Mouse (Mus musculus) lung, postnatal 0 days (tissue): ENCODE data around the gene Pan2. TPM values are rescaled to one million over a fixed set of nuclear protein-coding genes. Genes with fewer than 3 reads are reported as not detected.
"Not testable (repeated sequence)": the region's sequence is repeated elsewhere in the genome, so short reads cannot be mapped to it uniquely, and the experiment has no call there.

ENCODE experiments used
- ATAC-seq: fragments of 200-750 bp; cut with Nextera tagmentation; 2 replicates; pipeline ENCODE4 v1.8.0; 2017; ENCODE audit warnings: moderate library complexity
- DNase-seq: peaks from one replicate; pipeline ENCODE4 v3.0.0-alpha.2; 2016; ENCODE audit warnings: low spot score
- H3K27ac ChIP-seq: fragments of 300-500 bp; sonication (generic); 2 replicates; pipeline ENCODE4 v1.5.1; 2014; ENCODE audit warnings: antibody characterized with exemption, mild to moderate bottlenecking, low read length, mixed read lengths
- H3K27me3 ChIP-seq: fragments of 300-500 bp; sonication (generic); replicated peaks from 2 replicates; pipeline ENCODE4 v1.6.1; 2014; ENCODE audit warnings: low read length, mixed read lengths; ENCODE audit not compliant: insufficient read depth
- H3K36me3 ChIP-seq: fragments of 300-500 bp; sonication (generic); 2 replicates; pipeline ENCODE4 v1.6.1; 2014; ENCODE audit warnings: low read length, mixed read lengths; ENCODE audit not compliant: insufficient read depth
- H3K4me1 ChIP-seq: fragments of 300-500 bp; sonication (generic); 2 replicates; pipeline ENCODE4 v1.6.1; 2014; ENCODE audit warnings: antibody characterized with exemption, low read depth, low read length, mixed read lengths; ENCODE audit not compliant: insufficient read depth
- H3K4me2 ChIP-seq: fragments of 300-500 bp; sonication (generic); replicated peaks from 2 replicates; pipeline ENCODE4 v1.6.1; 2014; ENCODE audit warnings: low read depth, mild to moderate bottlenecking, low read length, moderate library complexity, mixed read lengths
- H3K4me3 ChIP-seq: fragments of 300-500 bp; sonication (generic); 2 replicates; pipeline ENCODE4 v1.5.1; 2014; ENCODE audit warnings: low read depth, low read length
- H3K9ac ChIP-seq: fragments of 300-500 bp; sonication (generic); replicated peaks from 2 replicates; pipeline ENCODE4 v1.6.1; 2014; ENCODE audit warnings: low read depth, mild to moderate bottlenecking
- H3K9me3 ChIP-seq: fragments of 300-500 bp; sonication (generic); 2 replicates; pipeline ENCODE4 v1.6.1; 2016; ENCODE audit warnings: low read length, mixed read lengths
- CTCF ChIP-seq: IDR thresholded peaks from 2 replicates; pipeline ENCODE4 v1.5.1; 2016; ENCODE audit warnings: antibody characterized with exemption, mild to moderate bottlenecking
- EP300 ChIP-seq: IDR thresholded peaks from 2 replicates; pipeline ENCODE4 v1.6.1; 2016; ENCODE audit warnings: antibody characterized with exemption, mild to moderate bottlenecking, control low read depth
- WGBS: fragments of 180-500 bp; shearing (Covaris S2); extraction: QIAGEN DNeasy Blood & Tissue Kit; methylation state at CpG from one replicate; pipeline ENCODE4 v1.1.7; 2014; 5-methylcytosine and 5-hydroxymethylcytosine counted together
- polyA plus RNA-seq: library from polyadenylated mRNA; unstranded; fragments of >200 nt; fragmentation: Nextera tagmentation; extraction: Ambion mirVana; gene quantifications from 2 replicates; pipeline ENCODE4 v1.2.1, GENCODE M21; 2015

Pan2 gene
- 19.0 and 20.2 TPM in 2 replicates for polyA plus RNA-seq

GRCm38 (mm10) chr10:128303126-128304021, at the start of gene Pan2:
Gene Pan2, plus strand, starts transcription at chr10:128303335.
- peaks cover 14% of the 10 kb centered on the region for H3K4me1 ChIP-seq
- H3K4me2 ChIP-seq, result peak within 1 kb of the TSS; percentile 71
- TF ChIP-seq EP300, result peak; percentile 53
- TF ChIP-seq CTCF, result no peak
- H3K9ac ChIP-seq, result peak within 1 kb of the TSS; percentile 61
- H3K9me3 ChIP-seq, result no peaks in the 10 kb centered on the region
- H3K36me3 ChIP-seq, result peaks cover 7% of the 10 kb centered on the region; the same call in 1 of the 2 replicates
- ATAC-seq, result peak; percentile 99
- DNase-seq, result peak; percentile 99
- under 1% methylated on average over 37 of the region's 37 CpGs for WGBS
- H3K27ac ChIP-seq, result peak within 1 kb of the TSS; percentile 92
- no peaks in the 10 kb centered on the region for H3K27me3 ChIP-seq
- peak within 1 kb of the TSS; percentile 48 for H3K4me3 ChIP-seq

GRCm38 (mm10) chr10:128253677-128254255, 49.4 kb upstream of the Pan2 start, which contains the start of gene Apon:
Gene Apon, plus strand, starts transcription at chr10:128254096.
- no peaks in the 10 kb centered on the region for H3K9me3 ChIP-seq
- TF ChIP-seq EP300 (no peak), CTCF (no peak)
- no peaks in the 10 kb centered on the region for H3K4me1 ChIP-seq
- no peak within 1 kb of the TSS for H3K4me3 ChIP-seq
- peak within 1 kb of the TSS; percentile 26; the same call in 1 of the 2 replicates for H3K27ac ChIP-seq
- peaks cover 6% of the 10 kb centered on the region for H3K36me3 ChIP-seq
- DNase-seq (peak; percentile 54), ATAC-seq (0 out of 2 replicates have a peak, but pooled peaks have one; percentile 23)
- 68% methylated on average over 4 of the region's 4 CpGs for WGBS
- no peaks in the 10 kb centered on the region for H3K27me3 ChIP-seq
- H3K9ac ChIP-seq, result no peak within 1 kb of the TSS
- H3K4me2 ChIP-seq, result no peak within 1 kb of the TSS

GRCm38 (mm10) chr10:128255925-128256324, 47.2 kb upstream of the Pan2 start:
- Histone ChIP-seq H3K4me1 (no peaks in the 10 kb centered on the region), H3K9me3 (no peaks in the 10 kb centered on the region), H3K4me2 (no peak overlapping the region), H3K9ac (no peak overlapping the region), H3K36me3 (no peaks in the 10 kb centered on the region; the same call in 1 of the 2 replicates), H3K27me3 (no peaks in the 10 kb centered on the region), H3K4me3 (no peak overlapping the region), H3K27ac (no peak overlapping the region)
- ATAC-seq, result no peak
- TF ChIP-seq EP300 (no peak), CTCF (no peak)
- WGBS, result 79% methylated on average over 8 of the region's 8 CpGs
- DNase-seq, result no peak

DNA sequence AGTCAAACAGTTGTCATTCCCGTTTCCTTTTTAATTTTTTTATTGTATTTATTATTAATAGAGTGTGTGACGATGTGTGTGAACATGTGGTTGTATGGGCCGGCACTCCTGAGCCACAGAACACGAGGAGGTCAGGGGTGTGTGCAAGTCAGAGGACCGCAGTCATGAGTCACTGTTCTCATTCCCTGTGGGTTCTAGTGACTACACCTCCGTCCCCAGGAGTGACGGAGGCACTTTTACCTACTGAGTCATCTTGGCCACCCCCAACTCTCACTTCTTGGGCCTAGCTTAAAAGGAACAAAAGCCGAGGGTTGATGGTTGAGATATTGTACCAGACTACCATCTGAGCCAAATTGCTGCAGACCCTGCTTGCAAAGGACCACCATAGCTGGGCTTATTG, 46.8 kb upstream of the Pan2 start:
- TF ChIP-seq CTCF (no peak), EP300 (no peak)
- Histone ChIP-seq H3K27me3 (no peaks in the 10 kb centered on the region), H3K27ac (no peak overlapping the region), H3K36me3 (no peaks in the 10 kb centered on the region; the same call in 1 of the 2 replicates), H3K4me2 (no peak overlapping the region), H3K9ac (no peak overlapping the region), H3K4me1 (no peaks in the 10 kb centered on the region), H3K9me3 (no peaks in the 10 kb centered on the region), H3K4me3 (no peak overlapping the region)
- DNase-seq (no peak), ATAC-seq (no peak)
- 73% methylated on average over 8 of the region's 8 CpGs for WGBS

DNA sequence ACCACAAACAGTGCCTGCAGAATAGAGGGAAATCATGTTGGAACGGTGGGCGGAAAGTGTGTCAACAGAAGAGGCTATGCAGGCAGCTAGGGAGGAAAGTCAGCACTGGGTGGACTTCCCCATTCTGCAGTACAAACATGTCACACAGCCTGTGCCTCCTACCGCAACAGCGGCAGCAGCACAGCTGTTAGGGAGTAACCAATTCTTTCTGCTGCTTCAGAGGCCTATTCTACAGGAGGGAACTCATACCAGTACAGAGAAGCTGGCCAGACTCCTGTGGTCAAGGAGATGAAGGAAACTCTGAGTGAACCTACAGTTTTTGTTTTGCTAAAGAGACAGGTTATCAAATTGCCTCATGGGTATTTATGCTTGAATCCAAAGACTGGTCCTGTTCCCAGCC, 44.2 kb upstream of the Pan2 start:
- ATAC-seq (no peak), DNase-seq (no peak)
- Histone ChIP-seq H3K4me1 (no peaks in the 10 kb centered on the region), H3K9ac (no peak overlapping the region), H3K4me2 (no peak overlapping the region), H3K36me3 (no peaks in the 10 kb centered on the region), H3K27ac (no peak overlapping the region), H3K9me3 (no peaks in the 10 kb centered on the region), H3K27me3 (no peaks in the 10 kb centered on the region), H3K4me3 (no peak overlapping the region)
- 73% methylated on average over 4 of the region's 4 CpGs for WGBS
- no peak for TF ChIP-seq CTCF
- TF ChIP-seq EP300, result no peak

- Histone ChIP-seq H3K27me3 (no peaks in the 10 kb centered on the region), H3K4me3 (no peak overlapping the region), H3K9ac (no peak overlapping the region), H3K4me2 (no peak overlapping the region), H3K27ac (no peak overlapping the region), H3K36me3 (no peaks in the 10 kb centered on the region), H3K4me1 (no peaks in the 10 kb centered on the region), H3K9me3 (no peaks in the 10 kb centered on the region)
- no peak for ATAC-seq
- no peak for TF ChIP-seq EP300
- no peak for TF ChIP-seq CTCF
- no peak for DNase-seq
- WGBS, result 72% methylated on average over 5 of the region's 5 CpGs
Measured at GRCm38 (mm10) chr10:128259946-128260345, 43.2 kb upstream of the Pan2 start.

GRCm38 (mm10) chr10:128260376-128260775, 42.8 kb upstream of the Pan2 start:
- H3K9me3 ChIP-seq, H3K27me3 ChIP-seq, H3K27ac ChIP-seq, H3K4me2 ChIP-seq, DNase-seq, H3K4me1 ChIP-seq, ATAC-seq, H3K9ac ChIP-seq, H3K36me3 ChIP-seq, H3K4me3 ChIP-seq: not testable (repeated sequence)
- 67% methylated on average over 7 of the region's 7 CpGs for WGBS
